Mouse (Mus musculus) limb, embryonic 11.5 days (tissue): Measurements from ENCODE around the gene Trim46. TPM values are rescaled to one million over a fixed set of nuclear protein-coding genes. Genes with fewer than 3 reads are reported as not detected.
A peak's percentile ranks its signal among the peaks of the same experiment; 100 is the strongest.

Experiments
- ATAC-seq: fragments of 200-750 bp; cut with Nextera tagmentation; 2 replicates; pipeline ENCODE4 v1.8.0; 2017; ENCODE audit warnings: low read depth; ENCODE audit not compliant: insufficient number of reproducible peaks, low FRiP score, low TSS enrichment
- DNase-seq: peaks from one replicate; pipeline ENCODE4 v3.0.0-alpha.2; 2015; ENCODE audit warnings: low spot score
- H3K27ac ChIP-seq: fragments of 300-500 bp; sonication (generic); replicated peaks from 2 replicates; pipeline ENCODE4 v1.5.1; 2014; ENCODE audit warnings: low read depth, mild to moderate bottlenecking, low read length
- H3K27me3 ChIP-seq: fragments of 300-500 bp; sonication (generic); 2 replicates; pipeline ENCODE4 v1.6.1; 2014; ENCODE audit warnings: mild to moderate bottlenecking, low read length, mixed read lengths; ENCODE audit not compliant: control insufficient read depth, insufficient read depth
- H3K36me3 ChIP-seq: fragments of 300-500 bp; sonication (generic); 2 replicates; pipeline ENCODE4 v1.6.1; 2014; ENCODE audit warnings: mild to moderate bottlenecking, low read length, moderate library complexity, mixed read lengths; ENCODE audit not compliant: control insufficient read depth, insufficient read depth
- H3K4me1 ChIP-seq: fragments of 300-500 bp; sonication (generic); 2 replicates; pipeline ENCODE4 v1.6.1; 2014; ENCODE audit warnings: low read length, mixed read lengths; ENCODE audit not compliant: control insufficient read depth, insufficient read depth
- H3K4me2 ChIP-seq: fragments of 300-500 bp; sonication (generic); 2 replicates; pipeline ENCODE4 v1.6.1; 2014; ENCODE audit warnings: low read depth, mild to moderate bottlenecking, moderate library complexity; ENCODE audit not compliant: severe bottlenecking
- H3K4me3 ChIP-seq: fragments of 300-500 bp; sonication (generic); 2 replicates; pipeline ENCODE4 v1.5.1; 2014; ENCODE audit warnings: low read depth, low read length
- H3K9ac ChIP-seq: fragments of 300-500 bp; sonication (generic); 2 replicates; pipeline ENCODE4 v1.6.1; 2014; ENCODE audit warnings: mild to moderate bottlenecking, low read length
- H3K9me3 ChIP-seq: fragments of 300-500 bp; sonication (generic); 2 replicates; pipeline ENCODE4 v1.6.1; 2016; ENCODE audit warnings: low read length; ENCODE audit not compliant: control insufficient read depth
- WGBS: fragments of 180-500 bp; shearing (Covaris S2); extraction: QIAGEN DNeasy Blood & Tissue Kit; methylation state at CpG from one replicate; pipeline ENCODE4 v1.1.7; 2014; 5-methylcytosine and 5-hydroxymethylcytosine counted together
- polyA plus RNA-seq: library from polyadenylated mRNA; unstranded; fragments of >200 nt; fragmentation: Nextera tagmentation; extraction: Ambion mirVana; gene quantifications from 2 replicates; pipeline ENCODE4 v1.2.1, GENCODE M21; 2014

Gene Trim46
- polyA plus RNA-seq, 1 experiment from 2014 or later, result 5.5 TPM

DNA sequence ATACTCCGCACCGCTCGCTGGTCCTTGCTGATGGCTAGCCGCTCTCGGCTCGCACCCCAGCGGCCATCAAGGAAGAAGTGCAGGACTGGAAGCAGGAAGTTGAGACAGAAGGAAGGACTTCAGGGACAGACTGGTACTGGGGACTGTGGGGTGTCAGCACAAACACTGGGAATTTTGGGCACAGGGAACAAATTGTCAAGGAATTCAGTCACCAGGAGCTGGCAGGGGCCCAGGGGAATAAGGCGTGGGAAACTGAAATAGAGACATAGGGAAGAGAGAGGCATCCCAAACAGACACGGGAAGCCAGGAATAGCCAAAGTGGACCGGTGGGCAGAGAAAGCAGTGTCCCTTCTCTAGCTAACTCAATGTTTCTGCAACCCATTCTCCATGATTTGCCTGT, 9.6 kb downstream of the Trim46 start:
- Histone ChIP-seq H3K27me3 (no peaks in the 10 kb centered on the region), H3K27ac (no peak overlapping the region), H3K4me1 (no peaks in the 10 kb centered on the region), H3K9me3 (no peaks in the 10 kb centered on the region), H3K4me2 (no peak overlapping the region), H3K4me3 (no peak overlapping the region), H3K36me3 (no peaks in the 10 kb centered on the region), H3K9ac (no peak overlapping the region)
- 93% methylated on average over 10 of the region's 10 CpGs for WGBS
- ATAC-seq (no peak), DNase-seq (no peak)

DNA sequence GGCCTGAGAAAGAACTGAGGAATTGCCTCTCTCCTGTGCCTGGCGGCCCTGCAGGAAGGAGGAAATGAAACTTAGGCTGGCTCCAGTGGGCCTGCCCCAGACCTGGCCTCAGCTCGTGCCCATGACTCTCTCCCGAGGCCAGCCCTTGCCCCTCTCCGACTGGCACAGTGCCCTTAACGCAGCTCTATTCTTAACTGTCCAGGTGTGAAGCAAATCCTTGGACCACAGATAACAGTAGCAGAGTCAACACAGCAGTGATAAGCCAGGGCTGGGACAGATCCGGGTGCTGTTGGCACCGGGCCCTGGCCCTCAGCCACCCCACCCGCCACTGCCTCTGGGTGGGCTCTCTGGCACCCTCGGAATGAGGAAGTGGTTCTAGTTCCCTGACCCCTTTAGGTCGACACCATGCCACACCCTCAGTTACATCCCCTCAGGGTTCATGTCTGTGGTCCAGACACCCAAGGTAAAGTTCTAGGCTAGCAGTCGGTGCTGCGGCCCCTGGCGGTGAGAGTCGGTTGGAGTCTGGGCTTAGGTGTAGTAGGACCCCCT, 12.5 kb downstream of the Trim46 start:
- Histone ChIP-seq H3K4me3 (no peak overlapping the region), H3K4me2 (no peak overlapping the region), H3K27ac (no peak overlapping the region), H3K9ac (no peak overlapping the region), H3K36me3 (no peaks in the 10 kb centered on the region), H3K27me3 (0 out of 2 replicates have a peak, but pooled peaks cover 2% of the 10 kb centered on the region), H3K4me1 (peaks cover under 1% of the 10 kb centered on the region; the same call in 1 of the 2 replicates), H3K9me3 (no peaks in the 10 kb centered on the region)
- no peak for ATAC-seq
- WGBS, result 85% methylated on average over 14 of the region's 14 CpGs
- no peak for DNase-seq

DNA sequence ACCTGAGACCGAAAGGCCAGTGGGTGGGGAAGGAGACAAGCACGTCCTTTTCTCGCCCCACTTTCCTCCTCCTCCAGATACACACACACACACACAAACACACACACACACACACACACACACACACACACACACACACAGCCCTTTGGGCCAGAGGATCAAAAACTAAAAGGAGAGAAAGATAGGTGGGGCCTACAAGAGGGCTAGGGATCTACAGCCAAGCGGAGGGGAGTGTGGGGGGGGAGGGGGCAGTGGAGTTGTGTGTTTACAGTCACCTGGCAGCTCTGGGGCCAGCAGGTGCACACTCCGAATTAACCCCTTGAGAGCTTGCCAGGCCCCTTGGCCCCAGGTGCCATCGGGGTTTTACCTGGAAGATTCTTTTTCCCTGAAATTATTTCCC, 13.5 kb downstream of the Trim46 start:
- WGBS, result 50% methylated on average over 6 of the region's 6 CpGs
- Histone ChIP-seq H3K36me3 (no peaks in the 10 kb centered on the region), H3K27ac (no peak overlapping the region), H3K4me3 (no peak overlapping the region), H3K4me1 (peaks cover 7% of the 10 kb centered on the region; the same call in 1 of the 2 replicates), H3K9ac (no peak overlapping the region), H3K27me3 (0 out of 2 replicates have a peak, but pooled peaks cover 2% of the 10 kb centered on the region), H3K9me3 (no peaks in the 10 kb centered on the region), H3K4me2 (no peak overlapping the region)
- DNase-seq (no peak), ATAC-seq (no peak)

DNA sequence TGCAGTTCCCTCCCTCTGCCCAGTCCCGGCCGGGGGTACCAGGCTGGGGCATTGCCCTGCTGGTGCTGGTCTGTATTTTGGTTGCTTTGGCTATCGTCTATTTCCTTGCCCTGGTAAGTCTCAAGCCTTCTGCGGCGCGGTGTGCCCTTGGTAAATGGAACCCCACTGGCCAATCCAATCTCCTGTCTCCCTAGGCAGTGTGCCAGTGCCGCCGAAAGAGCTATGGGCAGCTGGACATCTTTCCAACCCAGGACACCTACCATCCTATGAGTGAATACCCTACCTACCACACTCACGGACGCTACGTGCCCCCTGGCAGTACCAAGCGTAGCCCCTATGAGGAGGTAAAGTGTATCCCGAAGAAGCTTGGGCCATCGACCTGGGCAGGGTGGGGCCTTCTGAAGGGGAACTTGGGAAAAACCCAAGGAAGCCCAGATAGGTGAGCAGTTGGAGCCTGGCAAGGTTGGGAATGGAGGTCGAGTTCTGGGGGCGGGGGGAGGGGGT, 14.3 kb downstream of the Trim46 start:
- 72% methylated on average over 16 of the region's 16 CpGs for WGBS
- DNase-seq (no peak), ATAC-seq (no peak)
- H3K4me1 ChIP-seq, result peaks cover 9% of the 10 kb centered on the region; the same call in 1 of the 2 replicates
- no peaks in the 10 kb centered on the region for H3K36me3 ChIP-seq
- no peak overlapping the region for H3K4me2 ChIP-seq
- no peak overlapping the region for H3K9ac ChIP-seq
- 0 out of 2 replicates have a peak, but pooled peaks cover 2% of the 10 kb centered on the region for H3K27me3 ChIP-seq
- H3K4me3 ChIP-seq, result no peak overlapping the region
- H3K27ac ChIP-seq, result no peak overlapping the region
- no peaks in the 10 kb centered on the region for H3K9me3 ChIP-seq

DNA sequence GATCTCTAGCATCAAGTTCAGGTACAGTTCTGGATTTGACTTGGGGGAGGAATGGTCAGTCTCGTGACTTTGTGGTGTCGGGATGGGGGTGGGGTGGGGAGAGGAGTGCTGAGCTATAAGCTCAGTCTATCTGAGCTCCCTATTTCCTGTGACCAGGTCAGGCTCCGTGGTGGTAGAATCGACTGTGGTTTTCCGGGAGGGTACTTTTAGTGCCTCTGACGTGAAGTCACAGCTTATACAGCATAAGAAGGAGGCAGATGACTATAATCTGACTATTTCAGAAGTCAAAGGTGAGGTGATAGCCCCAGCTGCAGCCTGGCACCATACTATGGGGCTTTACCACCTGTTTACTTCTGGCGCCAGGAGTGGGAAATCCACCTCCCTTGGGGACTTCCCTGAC, 14.8 kb downstream of the Trim46 start:
- H3K27ac ChIP-seq, result no peak overlapping the region
- H3K4me2 ChIP-seq, result no peak overlapping the region
- WGBS, result 66% methylated on average over 7 of the region's 7 CpGs
- H3K36me3 ChIP-seq, result no peaks in the 10 kb centered on the region
- ATAC-seq (no peak), DNase-seq (no peak)
- H3K9ac ChIP-seq, result no peak overlapping the region
- 0 out of 2 replicates have a peak, but pooled peaks cover 2% of the 10 kb centered on the region for H3K27me3 ChIP-seq
- H3K9me3 ChIP-seq, result no peaks in the 10 kb centered on the region
- H3K4me3 ChIP-seq, result no peak overlapping the region
- H3K4me1 ChIP-seq, result peaks cover 13% of the 10 kb centered on the region

DNA sequence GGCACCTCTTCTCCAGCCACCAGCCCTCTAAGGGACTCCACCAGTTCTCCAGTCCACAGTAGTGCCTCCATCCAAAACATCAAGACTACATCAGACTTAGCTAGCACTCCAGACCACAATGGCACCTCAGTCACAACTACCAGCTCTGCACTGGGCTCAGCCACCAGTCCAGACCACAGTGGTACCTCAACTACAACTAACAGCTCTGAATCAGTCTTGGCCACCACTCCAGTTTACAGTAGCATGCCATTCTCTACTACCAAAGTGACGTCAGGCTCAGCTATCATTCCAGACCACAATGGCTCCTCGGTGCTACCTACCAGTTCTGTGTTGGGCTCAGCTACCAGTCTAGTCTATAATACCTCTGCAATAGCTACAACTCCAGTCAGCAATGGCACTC, 15.5 kb downstream of the Trim46 start:
- H3K36me3 ChIP-seq, result no peaks in the 10 kb centered on the region
- no peaks in the 10 kb centered on the region for H3K9me3 ChIP-seq
- H3K4me3 ChIP-seq, result no peak overlapping the region
- no peak overlapping the region for H3K4me2 ChIP-seq
- DNase-seq (no peak), ATAC-seq (no peak)
- 88% methylated on average over 2 of the region's 2 CpGs for WGBS
- no peak overlapping the region for H3K27ac ChIP-seq
- peaks cover 20% of the 10 kb centered on the region for H3K4me1 ChIP-seq
- H3K27me3 ChIP-seq, result 0 out of 2 replicates have a peak, but pooled peaks cover 2% of the 10 kb centered on the region
- no peak overlapping the region for H3K9ac ChIP-seq

DNA sequence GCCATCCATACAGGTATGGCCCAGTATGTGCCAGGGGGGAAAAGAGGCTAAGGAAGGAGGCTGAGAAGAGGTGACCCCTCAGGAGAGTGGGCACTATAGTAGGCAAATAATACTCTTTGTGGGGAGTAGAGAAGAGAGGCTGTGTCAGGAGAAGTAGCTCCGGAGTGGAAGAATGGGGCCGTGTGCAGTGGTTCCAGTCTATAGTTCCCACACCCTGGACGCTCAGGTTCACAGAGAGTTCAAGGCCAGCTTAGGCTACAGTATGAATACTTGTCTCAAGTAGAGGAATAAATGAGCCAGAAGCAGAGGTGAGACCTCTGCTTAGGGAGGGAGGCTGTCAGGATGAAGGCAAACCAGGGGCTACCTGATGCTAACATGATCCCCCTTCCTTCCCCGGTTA, 16.8 kb downstream of the Trim46 start:
- Histone ChIP-seq H3K4me2 (no peak overlapping the region), H3K27me3 (0 out of 2 replicates have a peak, but pooled peaks cover 2% of the 10 kb centered on the region)

DNA sequence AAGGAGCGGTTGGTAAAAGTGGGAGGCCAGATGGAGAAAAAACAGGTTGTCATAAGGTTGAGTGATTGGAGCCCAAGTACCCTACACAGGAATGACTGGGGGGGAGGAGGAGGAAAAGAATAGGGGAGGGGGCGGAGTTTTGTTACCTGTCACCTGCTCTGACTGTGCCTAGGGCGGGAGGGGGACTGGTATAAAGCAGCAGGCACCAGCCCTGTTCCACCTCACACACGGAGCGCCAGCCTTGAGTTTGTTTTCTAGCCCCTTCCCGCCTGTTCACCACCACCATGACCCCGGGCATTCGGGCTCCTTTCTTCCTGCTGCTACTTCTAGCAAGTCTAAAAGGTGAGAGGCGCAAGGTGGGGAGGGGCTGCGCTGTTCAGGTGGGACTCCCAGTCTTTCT, 17.3 kb downstream of the Trim46 start, which contains the start of gene Muc1:
TSS of gene Muc1 (plus strand) at position 222 of the 400 bp plus-strand sequence.
- Histone ChIP-seq H3K4me1 (peaks cover 24% of the 10 kb centered on the region), H3K36me3 (no peaks in the 10 kb centered on the region), H3K27me3 (0 out of 2 replicates have a peak, but pooled peaks cover 2% of the 10 kb centered on the region), H3K4me3 (peak within 1 kb of the TSS; percentile 44), H3K27ac (peak within 1 kb of the TSS; percentile 55), H3K9me3 (no peaks in the 10 kb centered on the region), H3K9ac (peak within 1 kb of the TSS; percentile 54; the same call in 1 of the 2 replicates), H3K4me2 (peak within 1 kb of the TSS; percentile 92)
- DNase-seq (no peak), ATAC-seq (no peak)
- 24% methylated on average over 10 of the region's 10 CpGs for WGBS

More for the DNA sequence above, 16.8 kb downstream of the Trim46 start:
- Histone ChIP-seq H3K4me3 (no peak overlapping the region), H3K27ac (no peak overlapping the region), H3K9me3 (no peaks in the 10 kb centered on the region), H3K4me1 (peaks cover 24% of the 10 kb centered on the region), H3K36me3 (no peaks in the 10 kb centered on the region), H3K9ac (no peak overlapping the region)
- DNase-seq (no peak), ATAC-seq (no peak)
- 60% methylated on average over 4 of the region's 4 CpGs for WGBS
